Mouse (Mus musculus) T-helper 17 cell (primary cell): ENCODE results near the gene Sbk2.

Source experiments
- in situ Hi-C, 2 experiments: fragments of 300-600 bp; cut with MboI, MseI; formaldehyde crosslinking; loops; 1 replicate in 1 of 2; 2 replicates in 1 of 2; pipeline ENCODE4 v1.15.1; 2025; ENCODE audit warnings: high pct_unique_total_duplicates in 2 of 2

Sbk2 gene

DNA sequence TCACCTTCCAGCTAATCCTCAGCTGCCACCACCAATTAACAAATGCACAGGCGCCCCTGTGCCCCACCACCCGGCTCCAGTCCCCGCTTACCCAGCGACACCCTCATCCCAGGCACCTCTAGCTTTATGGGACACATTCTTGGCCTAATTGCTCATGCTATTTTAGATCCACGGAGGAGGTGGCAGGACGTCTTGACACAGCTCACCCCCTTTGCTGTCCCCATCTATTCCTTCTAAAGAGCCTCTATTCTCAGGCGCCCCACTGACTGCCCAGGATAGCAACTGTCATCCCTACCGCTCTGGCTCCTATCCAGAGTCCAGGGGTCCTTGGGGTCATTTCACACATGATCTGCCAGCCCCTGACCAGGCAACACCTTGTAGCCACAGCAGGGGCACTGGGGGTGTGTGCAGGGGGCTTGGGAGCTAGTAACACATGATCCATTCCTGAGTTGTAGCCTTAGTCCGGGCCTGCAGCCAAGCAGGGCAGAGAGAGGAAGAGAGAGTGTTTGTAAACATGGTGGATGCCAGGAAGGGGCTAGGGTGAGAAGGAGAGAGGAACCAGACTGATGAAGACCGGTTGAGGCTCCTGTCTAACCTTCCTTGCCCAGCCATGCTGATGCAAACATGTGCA is 10.3 kb downstream of the Sbk2 start:
- in situ Hi-C loops: no loop called here

DNA sequence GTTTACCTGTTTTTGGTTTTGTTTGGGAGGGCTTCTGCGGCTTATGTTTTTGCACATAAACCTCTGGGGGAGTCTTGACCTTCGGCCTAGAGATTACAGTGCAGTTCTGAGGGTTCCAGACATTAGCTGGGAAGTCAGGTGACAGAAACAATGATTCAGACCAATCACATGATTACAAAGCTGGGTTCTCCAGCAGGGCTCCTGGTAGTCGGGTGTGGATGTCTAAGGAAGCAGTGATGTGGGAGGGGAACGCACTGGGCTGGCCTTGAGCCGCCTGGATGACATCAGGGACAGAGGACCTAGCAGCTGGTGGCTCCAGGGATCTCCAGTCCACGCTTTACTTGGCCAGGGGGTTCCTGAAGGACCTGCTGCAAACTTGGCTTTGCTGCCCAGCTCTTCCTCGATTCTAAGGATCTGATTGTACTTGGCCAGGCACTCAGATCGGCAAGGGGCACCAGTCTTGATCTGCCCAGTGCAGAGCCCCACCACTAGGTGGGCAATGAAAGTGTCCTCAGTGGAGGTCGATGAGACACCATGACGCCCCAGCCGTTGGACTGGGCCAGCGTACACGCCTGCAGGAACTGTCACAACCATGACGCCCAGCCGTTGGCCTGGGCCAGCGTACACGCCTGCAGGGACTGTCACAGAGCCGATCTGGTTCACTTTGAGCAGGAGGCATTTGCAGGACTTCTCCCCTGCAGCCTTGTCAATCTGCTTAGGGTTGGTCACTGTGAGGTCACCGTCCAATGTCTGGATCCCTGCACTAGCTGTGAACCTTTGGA is 13.5 kb downstream of the Sbk2 start:
- in situ Hi-C loops: no loop called here

DNA sequence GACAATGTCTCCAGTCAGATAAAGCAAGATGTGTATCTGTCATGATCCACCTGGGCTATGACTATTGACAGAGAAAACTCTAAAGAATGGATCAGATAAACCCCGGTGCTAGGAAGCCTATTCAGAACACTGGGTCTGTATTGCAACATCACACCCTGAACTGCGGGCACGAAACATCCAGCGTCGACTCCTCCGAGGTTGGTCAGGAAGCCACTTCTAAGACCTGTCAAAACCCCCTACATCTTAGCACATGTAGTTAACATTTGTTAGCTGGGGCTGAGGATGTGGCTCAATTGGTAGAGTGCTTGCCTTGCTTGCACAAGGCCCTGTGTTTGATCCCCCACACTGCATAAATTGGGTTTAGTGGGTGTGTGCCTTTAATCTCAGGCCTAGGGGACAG is 15.8 kb downstream of the Sbk2 start:
- in situ Hi-C loops: no loop called here

DNA sequence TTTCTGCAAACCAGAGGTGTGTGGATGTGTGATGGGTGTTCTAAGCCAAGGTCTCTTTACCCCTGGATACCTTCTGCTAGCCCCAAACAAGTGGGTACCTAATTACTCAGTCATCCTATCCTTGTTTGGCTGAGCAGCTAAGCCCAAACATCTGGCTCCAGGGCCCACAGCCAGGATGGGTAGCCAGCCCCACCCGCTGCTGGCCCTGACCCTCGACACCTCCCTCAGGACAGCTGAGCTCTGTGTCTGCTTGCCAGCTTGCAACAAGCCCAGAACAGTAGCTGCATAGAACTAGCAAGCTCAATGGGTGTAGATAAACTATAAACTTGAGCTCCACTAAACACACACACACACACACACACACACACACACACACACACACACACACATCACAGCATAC is 16.4 kb downstream of the Sbk2 start:
- in situ Hi-C loops: no loop called here

DNA sequence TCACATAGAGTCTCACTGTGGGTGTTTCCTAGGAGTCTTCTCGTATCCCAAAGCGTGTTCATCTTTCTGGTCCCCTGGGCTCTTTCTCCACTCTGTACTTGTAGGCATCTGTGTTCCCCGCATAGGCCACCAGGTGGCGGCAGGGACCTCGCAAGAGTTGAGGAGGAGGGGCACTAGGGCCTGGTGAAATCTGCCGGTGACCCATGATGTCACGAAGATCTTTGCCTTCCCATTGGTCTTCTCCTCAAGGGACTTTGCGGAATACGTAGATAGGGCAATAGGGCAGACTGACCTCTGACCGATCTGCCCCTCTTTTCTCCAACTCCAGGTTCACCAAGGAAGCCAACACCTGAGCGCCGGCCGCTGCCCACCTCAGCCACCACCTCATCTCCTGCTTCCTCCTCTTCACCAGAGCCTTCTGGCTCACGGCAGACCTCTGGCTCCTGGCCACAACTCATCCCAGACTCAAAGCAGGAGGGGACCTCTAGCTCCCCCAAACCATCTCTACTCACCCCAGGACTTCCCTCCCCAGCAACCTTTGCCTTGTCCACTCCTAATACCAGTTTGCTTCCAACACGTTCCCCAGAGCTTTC is 20.9 kb downstream of the Sbk2 start:
- in situ Hi-C loops: loop anchor here (5.0 kb wide), 1 partner anchor 109 kb away; the partner anchor contains the start of gene Zfp580 (in 2 of the 2)

DNA sequence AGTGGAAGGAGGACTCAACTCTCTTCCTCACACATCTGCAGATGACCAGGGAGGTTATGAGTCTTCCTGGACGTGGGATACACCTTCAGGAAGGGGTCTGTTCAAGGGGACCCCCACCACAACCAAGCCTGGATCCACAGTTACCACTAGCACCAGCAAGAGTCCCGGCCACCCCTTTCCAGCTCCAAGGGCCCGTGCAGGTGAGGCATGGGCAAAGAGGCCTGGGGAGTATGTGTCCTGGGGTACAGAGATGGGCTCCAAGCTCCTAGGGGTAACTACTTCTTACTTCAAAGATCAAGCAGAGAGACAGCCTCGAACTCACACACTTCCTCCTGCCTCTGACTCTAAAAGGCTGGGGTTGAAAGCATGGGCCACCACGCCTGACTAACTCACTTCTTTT is 21.5 kb downstream of the Sbk2 start:
- in situ Hi-C loops: loop anchor here (5.0 kb wide), 1 partner anchor 110 kb away; the partner anchor contains the start of gene Zfp580 (in 2 of the 2)

DNA sequence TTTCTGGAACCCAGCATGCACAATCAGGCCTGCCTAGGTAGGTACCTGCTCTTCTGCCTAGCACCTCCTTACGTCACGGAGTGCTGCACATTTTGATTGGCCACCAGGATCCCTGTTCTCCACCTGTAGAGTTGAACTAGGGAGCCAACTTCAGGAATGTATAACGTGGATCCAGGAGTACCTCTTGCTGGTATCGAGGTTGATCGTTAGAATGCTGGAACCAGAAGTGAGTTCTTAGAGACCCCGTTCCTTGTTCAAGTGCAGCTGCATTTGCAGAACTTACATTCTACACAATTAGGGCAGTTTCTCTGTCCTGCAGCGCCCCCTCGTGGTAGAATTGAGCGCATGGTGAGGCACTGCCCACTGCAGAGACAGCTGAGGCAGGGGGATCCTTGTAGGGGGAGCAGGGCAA is 24.1 kb downstream of the Sbk2 start:
- in situ Hi-C loops: loop anchor here (5.0 kb wide), 1 partner anchor 112 kb away; the partner anchor contains the start of gene Zfp580 (in 2 of the 2)

DNA sequence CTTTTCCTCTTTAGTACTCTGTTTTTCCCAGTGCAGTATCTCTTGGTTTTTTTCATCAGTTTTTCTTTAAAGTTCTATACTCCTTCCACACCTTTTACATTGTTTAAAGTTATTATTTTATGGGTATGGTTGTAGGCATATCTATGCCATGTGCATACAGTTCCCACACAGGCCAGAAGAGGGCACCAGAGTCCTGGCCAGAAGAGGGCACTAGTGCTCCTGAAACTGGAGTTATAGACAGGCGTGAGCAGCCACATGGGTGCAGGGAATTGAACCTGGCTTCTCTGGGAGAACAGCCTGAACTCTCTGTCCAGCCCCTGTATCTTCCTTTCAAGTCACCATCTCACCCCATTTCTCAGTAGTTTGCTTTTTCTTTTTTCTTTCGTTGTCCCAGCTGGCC is 25.8 kb downstream of the Sbk2 start:
- in situ Hi-C loops: no loop called here

DNA sequence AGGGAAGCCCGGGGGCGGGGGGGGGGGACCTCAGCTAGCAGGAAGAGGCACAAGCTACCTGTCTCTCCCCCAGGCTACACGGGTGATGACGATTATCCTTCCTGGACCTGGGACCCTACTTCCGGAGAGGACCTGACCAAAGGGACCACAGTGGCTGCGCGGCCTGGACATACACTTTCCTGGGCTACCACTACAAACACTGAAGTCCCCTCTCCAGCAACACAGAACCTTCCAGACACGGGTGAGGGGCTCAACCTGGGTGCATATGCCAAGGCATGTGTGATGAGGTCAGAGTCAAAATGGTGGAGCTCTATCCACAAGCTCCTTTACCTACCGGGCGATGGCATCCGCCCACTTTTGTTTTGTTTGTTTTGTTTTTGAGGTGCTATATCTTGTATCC is 26.8 kb downstream of the Sbk2 start:
- in situ Hi-C loops: no loop called here

DNA sequence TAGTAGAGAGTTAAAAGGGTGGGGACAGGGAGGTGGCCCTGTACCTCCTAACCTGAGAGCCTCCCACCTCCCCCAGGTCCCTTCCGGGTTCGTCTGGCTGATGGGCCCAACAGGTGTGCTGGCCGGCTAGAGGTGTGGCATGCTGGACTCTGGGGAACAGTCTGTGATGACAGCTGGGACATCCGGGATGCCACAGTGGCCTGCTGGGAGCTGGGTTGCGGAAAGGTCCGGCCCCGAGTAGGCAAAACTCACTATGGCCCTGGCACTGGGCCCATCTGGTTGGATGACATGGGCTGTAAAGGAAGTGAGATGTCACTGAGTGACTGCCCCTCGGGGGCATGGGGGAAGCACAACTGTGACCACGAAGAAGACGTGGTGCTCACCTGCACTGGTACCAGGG is 27.4 kb downstream of the Sbk2 start:
- in situ Hi-C loops: no loop called here

DNA sequence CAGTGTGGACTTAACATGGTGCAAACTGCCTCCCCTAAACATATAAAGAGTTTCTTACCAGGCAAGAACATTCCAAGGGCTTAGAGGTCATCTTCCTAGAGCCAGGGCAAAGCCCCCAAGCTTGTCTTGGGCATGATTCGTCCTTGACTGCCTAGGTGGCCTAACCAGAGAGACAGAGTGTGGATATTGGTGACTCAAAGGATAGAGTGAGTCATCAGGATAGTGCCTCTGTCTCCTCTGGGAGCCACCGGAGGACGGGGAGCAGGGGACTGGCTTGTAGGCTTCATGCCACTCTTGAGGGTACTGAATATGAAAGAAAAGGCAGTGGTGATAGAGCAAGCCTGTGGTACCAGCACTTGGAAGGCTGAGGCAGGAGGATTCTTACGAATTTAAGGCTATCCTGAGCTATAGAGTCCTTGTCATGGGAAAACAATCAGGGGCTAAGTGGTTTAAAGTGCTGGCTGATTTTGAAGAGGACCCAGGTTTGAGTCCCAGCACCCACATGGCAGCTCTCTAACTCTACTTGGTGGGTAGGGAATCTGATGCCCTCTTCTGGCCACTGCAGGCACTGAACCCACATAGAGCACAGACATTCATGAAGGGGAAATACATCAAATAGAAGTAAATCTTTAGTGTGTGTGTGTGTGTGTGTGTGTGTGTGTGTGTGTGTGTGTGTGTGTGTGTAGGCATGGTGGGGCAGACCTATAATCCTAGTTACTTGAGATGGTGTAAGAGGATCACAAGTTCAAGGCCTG is 29.9 kb downstream of the Sbk2 start:
- in situ Hi-C loops: no loop called here

DNA sequence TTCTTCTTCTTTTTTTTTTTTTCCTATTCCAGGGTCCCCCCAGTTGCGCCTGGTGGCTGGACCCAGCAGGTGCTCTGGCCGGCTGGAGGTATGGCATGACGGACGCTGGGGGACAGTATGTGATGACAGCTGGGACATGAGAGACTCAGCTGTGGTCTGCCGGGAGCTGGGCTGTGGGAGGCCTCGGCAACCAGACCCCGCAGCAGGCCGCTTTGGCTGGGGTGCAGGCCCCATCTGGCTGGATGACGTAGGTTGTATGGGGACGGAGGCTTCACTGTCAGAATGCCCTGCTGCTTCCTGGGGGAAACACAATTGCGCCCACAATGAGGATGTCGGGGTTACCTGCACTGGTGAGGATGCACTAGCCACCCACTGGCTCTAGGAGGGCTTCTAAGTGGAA is 31.1 kb downstream of the Sbk2 start:
- in situ Hi-C loops: no loop called here

DNA sequence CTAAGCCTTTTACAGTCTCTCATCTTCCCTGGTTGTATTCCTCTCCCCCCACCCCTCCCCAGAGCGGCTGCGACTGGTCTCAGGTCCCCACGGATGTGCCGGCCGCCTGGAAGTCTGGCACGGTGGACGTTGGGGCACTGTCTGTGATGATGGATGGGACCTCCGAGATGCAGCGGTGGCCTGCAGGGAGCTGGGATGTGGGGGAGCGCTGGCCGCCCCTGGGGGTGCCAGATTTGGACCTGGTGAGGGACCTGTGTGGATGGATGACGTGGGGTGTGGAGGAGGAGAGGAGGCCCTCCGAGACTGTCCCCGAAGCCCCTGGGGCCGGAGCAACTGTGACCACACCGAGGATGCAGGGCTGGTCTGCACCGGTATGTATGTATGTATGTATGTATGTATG is 35.9 kb downstream of the Sbk2 start:
- in situ Hi-C loops: loop anchor here in 1 of 2 experiments (5.0 kb wide), 1 partner anchor 381 kb away; the partner anchor contains the start of gene Syt5

DNA sequence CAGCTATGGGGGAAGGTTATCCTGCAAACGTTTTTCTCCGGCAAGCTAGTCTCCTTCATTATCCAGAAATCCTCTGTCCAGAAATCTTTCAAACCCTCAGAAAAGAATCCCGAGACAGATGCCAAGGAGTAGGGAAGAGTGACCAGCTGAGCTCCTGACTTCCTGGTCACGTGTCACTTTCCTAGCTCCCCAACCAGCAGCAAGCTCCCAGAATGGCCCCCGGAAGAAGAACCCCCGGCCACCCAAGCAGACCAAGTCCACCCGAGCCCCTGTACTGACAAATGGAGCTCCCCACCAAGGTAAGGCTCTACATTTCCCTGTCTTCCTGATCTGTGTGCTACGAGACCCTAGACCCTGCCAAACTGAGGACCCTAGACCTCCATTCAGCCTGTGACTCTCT is 36.5 kb downstream of the Sbk2 start:
- in situ Hi-C loops: loop anchor here in 1 of 2 experiments (5.0 kb wide), 1 partner anchor 380 kb away; the partner anchor contains the start of gene Syt5

DNA sequence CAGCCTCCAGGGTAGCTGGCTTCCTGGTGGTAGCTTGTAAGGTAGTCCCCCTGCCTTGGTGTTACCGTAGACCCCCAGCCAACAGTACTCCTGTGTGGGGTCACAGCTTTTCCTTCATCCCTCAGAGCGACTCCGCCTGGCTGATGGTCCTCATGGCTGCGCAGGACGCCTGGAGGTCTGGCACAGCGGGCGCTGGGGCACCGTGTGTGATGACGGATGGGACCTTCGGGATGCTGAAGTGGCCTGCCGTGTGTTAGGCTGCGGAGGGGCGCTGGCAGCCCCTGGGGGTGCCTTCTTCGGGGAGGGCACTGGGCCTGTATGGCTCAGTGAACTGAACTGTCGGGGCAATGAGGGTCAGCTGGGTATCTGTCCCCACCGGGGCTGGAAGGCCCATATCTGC is 37.4 kb downstream of the Sbk2 start:
- in situ Hi-C loops: loop anchor here in 1 of 2 experiments (5.0 kb wide), 1 partner anchor 380 kb away; the partner anchor contains the start of gene Syt5

DNA sequence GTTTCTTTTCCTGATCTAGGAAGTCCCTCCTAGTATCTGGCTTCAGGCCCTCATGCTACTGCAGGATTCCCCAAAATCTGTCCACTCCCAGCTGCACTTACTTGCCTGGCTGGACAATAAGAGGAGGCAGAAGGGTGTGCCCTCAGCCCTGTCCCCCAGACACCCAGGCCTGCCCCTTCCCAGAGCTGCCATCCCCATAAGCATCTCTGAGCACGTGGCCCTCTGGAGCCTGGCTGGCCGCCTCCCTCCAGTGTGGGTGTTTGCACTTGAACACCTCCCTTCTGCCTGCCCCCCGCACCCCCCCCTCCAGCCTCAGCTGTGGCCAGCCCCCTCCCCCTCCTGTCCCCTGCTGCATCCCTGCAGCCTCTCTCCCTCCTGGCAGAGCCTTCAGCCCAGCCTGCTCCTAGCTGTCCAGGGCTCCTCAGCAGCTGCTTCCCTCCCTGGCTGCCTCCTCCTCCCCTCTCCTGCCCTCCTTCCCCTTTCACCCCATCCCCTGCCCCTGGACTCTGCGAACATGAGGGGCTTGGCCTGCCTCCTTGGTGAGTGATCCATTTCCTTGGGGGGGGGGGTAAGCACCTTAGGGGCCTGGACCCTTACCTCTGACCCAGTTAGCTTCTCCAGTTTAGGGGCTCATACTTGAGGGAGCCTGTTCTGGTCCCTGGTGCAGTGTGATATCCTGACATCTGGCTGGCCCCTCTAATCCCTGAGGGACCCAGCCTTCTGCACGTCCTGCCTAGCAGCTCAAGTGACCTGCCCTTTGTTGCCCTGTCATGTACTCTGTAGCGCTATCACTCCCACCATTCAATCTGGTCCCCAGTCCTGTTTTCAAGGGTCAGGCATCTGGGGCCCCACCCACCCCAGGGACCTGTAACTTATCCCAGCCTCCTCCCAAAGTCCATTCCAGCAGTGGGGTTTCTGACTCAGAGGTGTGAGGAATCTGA is 38.5 kb downstream of the Sbk2 start, which contains the start of gene Ssc5d:
TSS of gene Ssc5d (plus strand) at position 345 of the 941 bp plus-strand sequence.
- in situ Hi-C loops: loop anchor here in 1 of 2 experiments (5.0 kb wide), 1 partner anchor 378 kb away; the partner anchor contains the start of gene Syt5

DNA sequence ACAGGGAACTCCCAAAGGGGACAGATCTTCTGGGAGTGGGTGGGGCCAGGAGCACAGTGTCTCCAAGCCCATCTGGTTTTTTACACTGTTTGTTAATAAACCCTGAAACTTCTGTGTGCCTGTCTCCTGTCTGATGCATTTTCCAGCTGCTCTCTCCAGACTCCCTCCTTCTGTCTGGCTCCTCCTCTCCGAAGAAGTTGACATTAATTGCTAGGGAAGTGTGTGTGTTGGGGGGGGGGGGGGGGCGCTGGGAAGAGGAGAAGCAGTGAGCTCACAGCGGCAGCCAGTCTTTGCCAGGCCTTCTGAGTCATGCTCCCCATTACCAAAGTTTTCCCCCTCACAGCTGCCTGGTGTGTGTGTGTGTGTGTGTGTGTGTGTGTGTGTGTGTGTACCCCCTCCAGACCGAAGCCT is 39.3 kb downstream of the Sbk2 start:
- in situ Hi-C loops: loop anchor here in 1 of 2 experiments (5.0 kb wide), 1 partner anchor 378 kb away; the partner anchor contains the start of gene Syt5

DNA sequence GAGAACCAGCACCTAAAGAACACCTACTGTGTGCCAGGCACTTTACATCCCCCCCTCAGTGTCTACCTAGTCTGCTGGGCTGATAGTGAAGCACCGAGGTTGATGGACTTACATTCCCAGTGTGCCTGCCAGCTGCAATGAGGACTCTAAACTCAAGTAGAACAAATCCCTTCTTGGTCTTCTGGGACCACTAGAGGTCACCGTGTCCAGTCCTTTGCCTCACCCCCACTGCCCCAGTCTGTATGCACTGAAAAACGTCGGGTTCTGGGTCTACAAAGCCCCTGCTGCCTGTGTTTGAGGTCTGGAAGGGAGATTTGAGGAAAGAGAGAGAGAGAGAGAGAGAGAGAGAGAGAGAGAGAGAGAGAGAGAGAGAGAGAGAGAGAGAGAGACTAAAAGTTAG is 39.7 kb downstream of the Sbk2 start:
- in situ Hi-C loops: no loop called here

DNA sequence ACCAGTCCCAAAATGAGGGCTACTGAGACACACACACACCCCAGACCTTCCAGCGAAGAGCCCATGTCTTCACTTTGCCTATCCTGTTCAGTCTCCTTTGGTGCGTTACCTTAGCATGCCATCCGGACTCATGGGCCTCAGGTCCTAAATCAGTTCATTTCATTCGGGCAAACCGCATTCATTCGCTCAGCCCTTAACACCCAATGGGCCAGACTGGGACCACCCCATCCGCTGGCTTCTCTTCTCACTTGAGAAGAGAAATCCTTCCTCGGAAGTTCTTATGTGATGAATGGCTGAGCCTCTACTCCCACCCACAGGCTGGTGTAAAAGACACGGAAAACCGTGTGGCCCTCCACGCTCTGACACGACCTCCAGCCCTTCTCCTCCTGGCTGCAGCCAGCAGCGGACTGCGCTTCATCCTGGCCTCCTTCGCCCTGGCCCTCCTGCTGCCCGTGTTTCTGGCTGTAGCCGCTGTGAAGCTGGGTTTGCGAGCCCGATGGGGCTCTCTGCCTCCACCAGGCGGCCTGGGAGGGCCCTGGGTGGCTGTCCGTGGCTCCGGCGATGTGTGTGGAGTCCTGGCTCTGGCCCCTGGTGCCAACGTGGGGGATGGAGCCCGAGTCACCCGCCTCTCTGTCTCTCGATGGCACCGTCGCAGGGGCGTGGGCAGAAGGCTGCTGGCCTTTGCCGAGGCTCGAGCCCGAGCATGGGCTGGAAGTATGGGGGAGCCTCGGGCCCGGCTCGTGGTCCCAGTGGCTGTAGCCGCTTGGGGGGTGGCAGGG is 40.4 kb downstream of the Sbk2 start:
- in situ Hi-C loops: no loop called here
